Mouse (Mus musculus): Measurements from ENCODE around the gene Tln2.

Tln2 gene

GRCm38 (mm10) chr9:67549332-67549731 lies 10.2 kb downstream of the Tln2 start:
- ATAC-seq (ENCODE audit: insufficient number of reproducible peaks, low FRiP score, low TSS enrichment), result no peak

GRCm38 (mm10) chr9:67546650-67547049 lies 12.9 kb downstream of the Tln2 start:
- no peak for ATAC-seq (ENCODE audit: insufficient number of reproducible peaks, low FRiP score, low TSS enrichment)

GRCm38 (mm10) chr9:67545794-67546193 lies 13.7 kb downstream of the Tln2 start:
- no peak for ATAC-seq (ENCODE audit: insufficient number of reproducible peaks, low FRiP score, low TSS enrichment)

GRCm38 (mm10) chr9:67544783-67545182 lies 14.7 kb downstream of the Tln2 start:
- no peak for ATAC-seq (ENCODE audit: insufficient number of reproducible peaks, low FRiP score, low TSS enrichment)

- no peak for ATAC-seq (ENCODE audit: insufficient number of reproducible peaks, low FRiP score, low TSS enrichment)
These were observed 17.6 kb downstream of the Tln2 start for GRCm38 (mm10) chr9:67541948-67542347.

GRCm38 (mm10) chr9:67539776-67540706 lies 19.5 kb downstream of the Tln2 start:
- no peak for ATAC-seq (ENCODE audit: insufficient number of reproducible peaks, low FRiP score, low TSS enrichment)

- no peak for ATAC-seq (ENCODE audit: insufficient number of reproducible peaks, low FRiP score, low TSS enrichment)
These were observed 25.1 kb downstream of the Tln2 start for GRCm38 (mm10) chr9:67534420-67534819.

- ATAC-seq (ENCODE audit: insufficient number of reproducible peaks, low FRiP score, low TSS enrichment), result no peak
These were observed 26.2 kb downstream of the Tln2 start for GRCm38 (mm10) chr9:67533260-67533659.

GRCm38 (mm10) chr9:67532631-67533030 lies 26.9 kb downstream of the Tln2 start:
- ATAC-seq (ENCODE audit: insufficient number of reproducible peaks, low FRiP score, low TSS enrichment), result no peak

- no peak for ATAC-seq (ENCODE audit: insufficient number of reproducible peaks, low FRiP score, low TSS enrichment)
These were observed 29.9 kb downstream of the Tln2 start for GRCm38 (mm10) chr9:67529600-67529999.

- no peak for ATAC-seq (ENCODE audit: insufficient number of reproducible peaks, low FRiP score, low TSS enrichment)
These were observed 31.8 kb downstream of the Tln2 start for GRCm38 (mm10) chr9:67527726-67528125.

GRCm38 (mm10) chr9:67521736-67522135 lies 37.8 kb downstream of the Tln2 start:
- no peak for ATAC-seq (ENCODE audit: insufficient number of reproducible peaks, low FRiP score, low TSS enrichment)

GRCm38 (mm10) chr9:67509510-67509909 lies 50.0 kb downstream of the Tln2 start:
- no peak for ATAC-seq (ENCODE audit: insufficient number of reproducible peaks, low FRiP score, low TSS enrichment)

- ATAC-seq (ENCODE audit: insufficient number of reproducible peaks, low FRiP score, low TSS enrichment), result no peak
These were observed 54.7 kb downstream of the Tln2 start for GRCm38 (mm10) chr9:67504669-67505260.

GRCm38 (mm10) chr9:67501801-67502200 lies 57.7 kb downstream of the Tln2 start:
- ATAC-seq (ENCODE audit: insufficient number of reproducible peaks, low FRiP score, low TSS enrichment), result no peak

GRCm38 (mm10) chr9:67496368-67496767 lies 63.1 kb downstream of the Tln2 start:
- no peak for ATAC-seq (ENCODE audit: insufficient number of reproducible peaks, low FRiP score, low TSS enrichment)

GRCm38 (mm10) chr9:67495350-67495749 lies 64.2 kb downstream of the Tln2 start:
- ATAC-seq (ENCODE audit: insufficient number of reproducible peaks, low FRiP score, low TSS enrichment), result no peak

- ATAC-seq (ENCODE audit: insufficient number of reproducible peaks, low FRiP score, low TSS enrichment), result no peak
These were observed 65.5 kb downstream of the Tln2 start for GRCm38 (mm10) chr9:67493876-67494552.

GRCm38 (mm10) chr9:67489370-67489769 lies 70.1 kb downstream of the Tln2 start:
- no peak for ATAC-seq (ENCODE audit: insufficient number of reproducible peaks, low FRiP score, low TSS enrichment)

GRCm38 (mm10) chr9:67486621-67487020 lies 72.9 kb downstream of the Tln2 start:
- no peak for ATAC-seq (ENCODE audit: insufficient number of reproducible peaks, low FRiP score, low TSS enrichment)

Data from cerebellum, adult (tissue).